Mouse (Mus musculus): ENCODE results near the gene Tmx1.

Gene Tmx1

GRCm38 (mm10) chr12:70486716-70487480, 34.0 kb downstream of the Tmx1 start:
- DNase-seq = no peak

DNA sequence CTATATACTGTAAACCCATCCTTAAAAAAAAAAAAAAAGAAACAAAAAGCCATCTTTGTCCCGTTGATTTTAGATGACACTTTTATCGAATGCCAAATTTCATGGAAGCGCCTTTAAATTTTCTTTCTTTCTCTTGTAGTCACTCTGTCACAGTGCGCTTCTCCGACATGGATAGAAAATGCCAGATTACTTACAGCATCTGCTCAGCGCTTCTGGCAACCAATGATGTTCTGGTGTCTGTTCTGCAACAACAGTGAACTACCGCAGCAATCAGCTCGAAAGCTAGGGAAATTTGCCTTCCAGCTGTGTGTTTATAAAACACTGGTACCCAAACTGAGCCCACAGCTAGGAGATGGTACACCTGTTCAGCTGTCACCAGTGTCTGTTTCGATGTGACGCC, 39.5 kb downstream of the Tmx1 start:
- no peak for DNase-seq

DNA sequence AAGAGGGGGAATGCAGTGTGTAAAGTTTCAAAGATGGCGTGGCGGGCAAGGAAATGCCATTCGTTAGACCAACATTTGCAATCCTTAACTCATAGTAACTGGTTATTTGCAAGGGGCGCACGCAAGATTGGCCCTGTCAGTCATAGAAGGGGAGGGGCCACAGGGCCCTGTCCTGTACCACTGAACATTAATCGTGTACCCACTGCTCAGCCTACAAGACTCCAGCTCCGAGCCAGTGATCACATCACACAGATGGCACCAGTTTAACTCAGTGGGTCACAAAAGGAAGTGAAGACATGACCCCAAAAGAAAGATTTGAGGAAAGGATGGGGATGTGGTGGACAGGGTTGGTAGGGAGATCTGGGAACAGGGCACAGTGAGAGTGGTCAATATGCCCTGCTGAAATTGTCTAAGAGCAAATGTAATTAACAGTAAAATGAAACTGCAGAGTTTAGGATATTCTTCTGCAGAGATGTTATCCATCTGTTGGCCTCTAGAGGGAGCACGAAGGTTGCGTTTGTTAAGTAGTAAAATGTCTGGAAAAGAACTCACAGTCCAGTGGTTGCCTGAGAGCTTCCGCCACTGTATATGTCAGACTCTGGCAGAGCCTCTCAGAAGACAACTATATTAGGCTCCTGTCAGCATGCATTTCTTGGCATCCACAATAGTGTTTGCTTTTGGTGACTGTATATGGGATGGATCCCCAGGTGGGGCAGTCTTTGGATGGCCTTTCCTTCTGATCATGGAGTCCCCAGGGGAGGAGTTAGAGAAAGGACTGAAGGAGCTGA, 41.8 kb downstream of the Tmx1 start:
- peak; percentile 62 for DNase-seq

DNA sequence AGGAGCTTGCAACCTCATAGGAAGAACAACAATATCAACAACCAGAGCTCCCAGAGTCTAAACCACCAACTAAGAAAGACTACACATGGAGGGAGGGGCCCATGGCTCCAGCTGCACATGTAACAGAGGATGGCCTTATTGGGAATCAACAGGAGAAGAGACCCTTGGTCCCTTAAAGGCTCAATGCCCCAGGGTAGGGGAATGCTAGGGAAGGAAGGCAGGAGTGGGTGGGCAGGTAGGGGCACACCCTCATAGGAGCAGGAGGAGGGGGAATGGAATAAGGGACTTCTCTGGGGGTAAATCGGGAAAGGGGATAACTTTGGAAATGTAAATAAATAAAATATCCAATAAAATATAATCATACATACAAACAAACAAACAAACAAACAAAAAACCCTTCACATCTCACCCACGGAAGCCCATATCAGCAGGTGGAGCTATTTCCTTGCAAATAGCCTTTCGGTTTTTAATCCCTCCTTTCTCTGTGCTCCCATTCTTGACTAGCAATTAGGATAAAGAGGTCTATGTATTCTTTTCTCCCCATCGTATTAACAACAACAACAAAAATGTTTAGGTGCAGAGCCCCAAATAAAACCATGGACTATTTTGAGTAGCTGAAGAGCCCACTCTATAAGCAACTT, 42.5 kb downstream of the Tmx1 start:
- peak; percentile 53 for DNase-seq

DNA sequence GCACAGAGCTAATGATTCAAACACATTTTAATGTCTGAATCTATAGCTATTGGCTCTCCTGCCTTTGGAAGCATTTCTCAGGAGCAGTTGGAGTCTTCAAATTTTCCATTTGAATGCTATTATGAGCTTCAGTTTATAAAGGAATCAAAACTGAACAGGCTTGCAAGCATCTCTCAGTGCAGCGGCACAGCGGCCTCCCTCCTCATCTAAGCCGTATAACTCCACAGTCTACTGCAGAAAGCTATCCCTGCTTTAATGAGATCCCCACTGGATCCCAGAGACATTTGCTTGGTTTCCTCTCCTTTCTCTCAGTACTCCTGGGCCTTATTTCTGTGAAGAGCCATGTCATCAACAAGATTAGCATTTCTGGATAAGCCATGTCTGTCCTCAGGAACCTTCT, 45.2 kb downstream of the Tmx1 start:
- no peak for DNase-seq

- peak; percentile 28 for DNase-seq
These were observed 53.1 kb downstream of the Tmx1 start for GRCm38 (mm10) chr12:70505971-70506370.

- DNase-seq = no peak
These were observed 59.1 kb downstream of the Tmx1 start for GRCm38 (mm10) chr12:70512023-70512422.

GRCm38 (mm10) chr12:70512431-70512830, 59.5 kb downstream of the Tmx1 start:
- DNase-seq = no peak
